Mouse (Mus musculus) heart, embryonic 12.5 days (tissue): ENCODE data around the gene Gm49380. TPM values are rescaled to one million over a fixed set of nuclear protein-coding genes. Genes with fewer than 3 reads are reported as not detected.
A peak's percentile ranks its signal among the peaks of the same experiment; 100 is the strongest.

ENCODE experiments used
- ATAC-seq: fragments of 200-750 bp; cut with Nextera tagmentation; 2 replicates; pipeline ENCODE4 v1.8.0; 2017; ENCODE audit warnings: moderate TSS enrichment, moderate library complexity; ENCODE audit not compliant: insufficient number of reproducible peaks, low FRiP score
- H3K27ac ChIP-seq: fragments of 300-500 bp; sonication (generic); 2 replicates; pipeline ENCODE4 v1.5.1; 2016; ENCODE audit warnings: mild to moderate bottlenecking, moderate library complexity; ENCODE audit not compliant: poor library complexity, severe bottlenecking
- H3K27me3 ChIP-seq: fragments of 300-500 bp; sonication (generic); replicated peaks from 2 replicates; pipeline ENCODE4 v1.6.1; 2016; ENCODE audit warnings: mild to moderate bottlenecking, moderate library complexity
- H3K36me3 ChIP-seq: fragments of 300-500 bp; sonication (generic); 2 replicates; pipeline ENCODE4 v1.6.1; 2016; ENCODE audit warnings: mild to moderate bottlenecking, moderate library complexity
- H3K4me1 ChIP-seq: fragments of 300-500 bp; sonication (generic); replicated peaks from 2 replicates; pipeline ENCODE4 v1.6.1; 2016; ENCODE audit warnings: mild to moderate bottlenecking
- H3K4me2 ChIP-seq: fragments of 300-500 bp; sonication (generic); 2 replicates; pipeline ENCODE4 v1.6.1; 2016; ENCODE audit warnings: mild to moderate bottlenecking, moderate library complexity
- H3K4me3 ChIP-seq: fragments of 300-500 bp; sonication (generic); 2 replicates; pipeline ENCODE4 v1.5.1; 2016; ENCODE audit warnings: mild to moderate bottlenecking
- H3K9ac ChIP-seq: fragments of 300-500 bp; sonication (generic); 2 replicates; pipeline ENCODE4 v1.6.1; 2016; ENCODE audit warnings: mild to moderate bottlenecking, moderate library complexity
- H3K9me3 ChIP-seq: fragments of 300-500 bp; sonication (generic); replicated peaks from 2 replicates; pipeline ENCODE4 v1.6.1; 2016; ENCODE audit warnings: mild to moderate bottlenecking, moderate library complexity
- WGBS: fragments of 180-500 bp; shearing (Covaris S2); methylation state at CpG from one replicate; pipeline ENCODE4 v1.1.7; 2016; 5-methylcytosine and 5-hydroxymethylcytosine counted together
- polyA plus RNA-seq: library from polyadenylated mRNA; unstranded; fragments of >200 nt; fragmentation: Nextera tagmentation; extraction: Ambion mirVana; gene quantifications from 2 replicates; pipeline ENCODE4 v1.2.1, GENCODE M21; 2016

Gene Gm49380
- polyA plus RNA-seq, 1 experiment from 2014 or later: 0.20 TPM

DNA sequence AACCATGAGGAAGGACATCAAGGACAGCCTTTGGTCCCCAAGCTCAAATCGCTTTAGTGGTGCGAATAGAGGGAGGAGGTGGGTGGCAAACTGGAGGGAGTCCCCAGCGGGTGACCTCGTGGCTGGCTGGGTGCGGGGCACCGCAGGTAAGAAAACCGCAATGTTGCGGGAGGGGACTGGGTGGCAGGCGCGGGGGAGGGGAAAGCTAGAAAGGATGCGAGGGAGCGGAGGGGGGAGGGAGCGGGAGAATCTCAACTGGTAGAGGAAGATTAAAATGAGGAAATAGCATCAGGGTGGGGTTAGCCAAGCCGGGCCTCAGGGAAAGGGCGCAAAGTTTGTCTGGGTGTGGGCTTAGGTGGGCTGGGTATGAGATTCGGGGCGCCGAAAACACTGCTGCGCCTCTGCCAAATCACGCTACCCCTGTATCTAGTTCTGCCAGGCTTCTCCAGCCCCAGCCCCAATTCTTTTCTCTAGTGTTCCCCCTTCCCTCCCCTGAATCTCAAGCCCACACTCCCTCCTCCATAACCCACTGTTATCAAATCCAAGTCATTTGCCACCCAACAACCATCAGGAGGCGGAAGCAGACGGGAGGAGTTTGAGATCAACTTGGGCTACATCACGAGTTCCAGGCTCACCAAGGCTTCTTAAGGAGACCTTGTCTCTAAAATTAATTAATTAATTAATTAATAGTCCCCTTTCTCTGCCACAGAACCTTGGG, 69.4 kb downstream of the Gm49380 start:
- Histone ChIP-seq H3K36me3 (no peaks in the 10 kb centered on the region), H3K9ac (peak overlapping the region; percentile 28; the same call in 1 of the 2 replicates)
- WGBS: 1% methylated on average over 23 of the region's 23 CpGs

DNA sequence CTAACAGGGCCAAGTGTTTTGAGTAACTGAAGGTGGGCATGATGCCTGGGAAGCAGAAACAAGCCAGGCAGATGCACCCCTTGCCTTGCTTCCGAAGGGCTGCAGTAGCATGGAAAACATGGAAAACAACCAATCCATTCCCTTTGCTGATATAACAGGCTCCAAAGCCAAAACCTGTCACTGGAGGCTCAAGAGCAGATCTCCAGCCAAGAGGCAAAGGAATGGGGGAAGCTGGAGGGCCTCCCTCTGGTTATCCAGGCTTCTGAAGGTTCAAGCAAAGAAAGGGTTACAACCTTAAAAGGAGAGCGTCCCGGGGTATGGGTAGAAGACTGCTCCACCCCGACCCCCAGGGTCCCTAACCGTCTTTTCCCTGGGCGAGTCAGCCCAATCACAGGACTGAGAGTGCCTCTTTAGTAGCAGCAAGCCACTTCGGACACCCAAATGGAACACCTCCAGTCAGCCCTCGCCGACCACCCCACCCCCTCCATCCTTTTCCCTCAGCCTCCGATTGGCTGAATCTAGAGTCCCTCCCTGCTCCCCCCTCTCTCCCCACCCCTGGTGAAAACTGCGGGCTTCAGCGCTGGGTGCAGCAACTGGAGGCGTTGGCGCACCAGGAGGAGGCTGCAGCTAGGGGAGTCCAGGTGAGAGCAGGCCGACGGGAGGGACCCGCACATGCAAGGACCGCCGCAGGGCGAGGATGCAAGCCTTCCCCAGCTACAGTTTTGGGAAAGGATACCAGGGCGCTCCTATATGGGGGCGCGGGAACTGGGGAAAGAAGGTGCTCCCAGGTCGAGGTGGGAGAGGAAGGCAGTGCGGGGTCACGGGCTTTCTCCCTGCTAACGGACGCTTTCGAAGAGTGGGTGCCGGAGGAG, 70.2 kb downstream of the Gm49380 start, which contains the start of gene Thy1:
TSS of gene Thy1 (plus strand) at position 549 of the 872 bp plus-strand sequence.
- Histone ChIP-seq H3K9me3 (no peaks in the 10 kb centered on the region), H3K4me1 (peaks cover 14% of the 10 kb centered on the region), H3K4me3 (peak within 1 kb of the TSS; percentile 39), H3K36me3 (no peaks in the 10 kb centered on the region), H3K4me2 (peak within 1 kb of the TSS; percentile 73), H3K9ac (peak within 1 kb of the TSS; percentile 28; the same call in 1 of the 2 replicates), H3K27ac (no peak within 1 kb of the TSS), H3K27me3 (peaks cover 62% of the 10 kb centered on the region)
- peak; percentile 27; the same call in 1 of the 2 replicates for ATAC-seq
- WGBS: under 1% methylated on average over 30 of the region's 30 CpGs

More for the DNA sequence above, 69.4 kb downstream of the Gm49380 start:
- H3K9me3 ChIP-seq: no peaks in the 10 kb centered on the region
- peaks cover 67% of the 10 kb centered on the region for H3K27me3 ChIP-seq
- H3K4me3 ChIP-seq: peak overlapping the region; percentile 39
- peak overlapping the region; percentile 73 for H3K4me2 ChIP-seq
- H3K27ac ChIP-seq: no peak overlapping the region
- ATAC-seq: 0 out of 2 replicates have a peak, but pooled peaks have one; percentile 10
- peaks cover 14% of the 10 kb centered on the region for H3K4me1 ChIP-seq

DNA sequence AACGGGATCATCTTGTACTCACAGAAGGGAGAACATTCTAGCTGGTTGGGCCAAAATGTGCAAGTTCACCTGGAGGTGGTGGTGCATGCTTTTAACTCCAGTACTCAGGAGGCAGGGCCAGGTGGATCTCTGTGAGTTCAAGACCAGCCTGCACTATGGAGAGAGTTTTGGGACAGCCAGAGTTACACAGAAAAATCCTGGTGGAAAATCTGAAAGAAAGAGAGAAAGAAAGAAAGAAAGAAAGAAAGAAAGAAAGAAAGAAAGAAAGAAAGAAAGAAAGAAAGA, 71.0 kb downstream of the Gm49380 start:
- H3K27me3 ChIP-seq: peaks cover 55% of the 10 kb centered on the region
- no peak overlapping the region for H3K4me2 ChIP-seq

DNA sequence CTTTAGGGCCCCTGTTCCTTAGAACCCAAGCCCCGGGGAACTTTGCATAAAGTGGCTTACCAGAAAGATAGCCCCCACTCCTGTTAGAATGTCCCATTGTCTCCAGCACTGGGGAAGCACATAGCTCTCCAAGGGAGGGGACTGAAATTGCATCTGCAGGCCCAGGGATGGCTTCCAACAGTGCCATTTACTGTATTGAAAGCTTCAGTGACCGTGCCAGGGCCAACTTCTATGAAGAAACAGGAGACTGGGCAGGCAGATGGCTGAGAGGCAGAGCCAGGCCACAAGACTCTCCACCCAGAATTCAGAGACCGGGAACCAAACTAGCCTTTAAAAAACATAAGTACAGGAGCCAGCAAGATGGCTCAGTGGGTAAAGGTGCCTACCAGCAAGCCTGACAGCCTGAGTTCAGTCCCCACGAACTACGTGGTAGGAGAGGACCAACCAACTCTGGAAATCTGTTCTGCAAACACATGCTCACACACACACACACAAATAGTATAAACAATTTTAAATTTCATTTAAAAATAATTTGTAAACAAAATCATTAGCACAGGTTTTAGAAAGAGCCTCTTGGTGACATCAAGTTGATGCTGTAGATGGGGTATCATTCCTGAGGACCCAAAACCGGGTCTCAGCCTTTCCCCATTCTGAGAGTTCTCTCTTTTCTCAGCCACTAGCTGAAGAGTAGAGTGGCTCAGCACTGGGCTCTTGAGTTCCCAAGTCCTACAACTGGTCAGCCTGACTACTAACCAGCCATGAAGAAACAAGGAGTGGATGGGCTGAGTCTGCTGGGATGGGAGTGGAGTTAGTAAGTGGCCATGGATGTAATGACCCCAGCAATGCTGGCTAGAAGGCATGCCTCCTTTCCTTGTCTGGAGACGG, 71.5 kb downstream of the Gm49380 start:
- Histone ChIP-seq H3K9me3 (0 out of 2 replicates have a peak, but pooled peaks cover 5% of the 10 kb centered on the region), H3K9ac (no peak overlapping the region), H3K4me2 (no peak overlapping the region), H3K4me3 (no peak overlapping the region), H3K36me3 (no peaks in the 10 kb centered on the region), H3K27ac (no peak overlapping the region), H3K4me1 (peaks cover 14% of the 10 kb centered on the region), H3K27me3 (peaks cover 55% of the 10 kb centered on the region)
- WGBS: 66% methylated on average over 7 of the region's 7 CpGs
- no peak for ATAC-seq

More for the DNA sequence above, 71.0 kb downstream of the Gm49380 start:
- Histone ChIP-seq H3K4me3 (no peak overlapping the region), H3K27ac (no peak overlapping the region), H3K9ac (no peak overlapping the region), H3K9me3 (0 out of 2 replicates have a peak, but pooled peaks cover 3% of the 10 kb centered on the region), H3K4me1 (peaks cover 14% of the 10 kb centered on the region), H3K36me3 (no peaks in the 10 kb centered on the region)
- 64% methylated on average over 1 of the region's 1 CpGs for WGBS
- ATAC-seq: no peak

DNA sequence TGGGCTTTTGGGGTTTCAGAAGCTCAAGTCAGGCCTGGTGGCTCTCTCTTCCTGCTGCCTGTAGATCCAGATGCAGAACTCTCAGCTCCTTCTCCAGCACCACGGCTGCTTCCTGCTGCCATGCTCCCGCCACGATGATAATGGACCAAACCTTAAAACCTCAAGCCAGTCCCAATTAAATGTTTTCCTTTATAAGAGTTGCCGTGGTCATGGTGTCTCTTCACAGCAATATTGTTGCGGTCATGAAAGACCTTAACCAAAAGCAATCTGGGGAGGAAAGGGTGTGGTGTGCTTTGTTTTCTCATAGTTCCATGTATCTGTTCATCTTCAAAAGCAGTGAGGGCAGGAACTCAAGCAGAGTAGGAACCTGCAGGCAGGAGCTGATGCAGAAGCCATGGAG, 76.2 kb downstream of the Gm49380 start:
- no peaks in the 10 kb centered on the region for H3K4me1 ChIP-seq
- ATAC-seq: no peak
- no peak overlapping the region for H3K27ac ChIP-seq
- H3K9me3 ChIP-seq: 0 out of 2 replicates have a peak, but pooled peaks cover 5% of the 10 kb centered on the region
- no peak overlapping the region for H3K4me2 ChIP-seq
- 82% methylated on average over 5 of the region's 5 CpGs for WGBS
- H3K9ac ChIP-seq: no peak overlapping the region
- H3K36me3 ChIP-seq: no peaks in the 10 kb centered on the region
- peaks cover 12% of the 10 kb centered on the region for H3K27me3 ChIP-seq
- H3K4me3 ChIP-seq: no peak overlapping the region

DNA sequence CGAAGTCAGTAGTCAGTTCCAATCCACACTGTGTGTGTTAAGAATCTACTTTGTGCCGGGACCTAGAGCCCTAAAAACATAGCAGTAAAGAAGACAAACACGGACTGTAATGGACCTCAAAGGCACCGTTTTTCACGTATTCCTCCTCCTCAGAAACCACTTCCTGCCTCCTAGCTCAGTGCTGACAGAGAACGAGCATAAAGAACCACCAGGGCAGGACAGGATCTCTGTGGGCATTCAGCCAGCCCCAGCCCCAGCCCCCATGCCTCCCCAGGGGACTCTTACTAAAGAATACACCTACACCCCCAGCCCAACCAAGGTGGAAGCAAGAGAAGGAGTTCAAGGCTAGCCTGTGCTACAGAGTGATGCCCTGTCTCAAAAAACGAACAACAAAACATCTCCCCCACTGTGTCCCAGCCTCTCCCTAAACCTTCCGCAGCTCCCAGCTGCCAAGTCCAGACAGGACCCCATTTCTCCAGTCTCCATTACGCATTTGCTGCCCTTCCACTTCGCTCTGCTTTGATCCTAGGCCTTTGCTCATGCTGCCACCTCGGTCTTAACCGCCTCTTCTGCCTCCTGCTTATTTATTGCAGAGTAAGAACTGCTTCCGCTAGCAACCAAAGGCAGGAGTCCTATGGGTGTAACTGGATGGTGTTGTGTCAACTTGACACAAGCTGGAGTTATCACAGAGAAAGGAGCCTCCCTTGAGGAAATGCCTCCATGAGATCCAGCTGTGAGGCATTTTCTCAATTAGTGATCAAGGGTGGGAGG, 79.2 kb downstream of the Gm49380 start:
- ATAC-seq: no peak
- H3K36me3 ChIP-seq: no peaks in the 10 kb centered on the region
- no peak overlapping the region for H3K4me2 ChIP-seq
- H3K4me1 ChIP-seq: 0 out of 2 replicates have a peak, but pooled peaks cover 2% of the 10 kb centered on the region
- 63% methylated on average over 13 of the region's 13 CpGs for WGBS
- no peak overlapping the region for H3K9ac ChIP-seq
- H3K9me3 ChIP-seq: 0 out of 2 replicates have a peak, but pooled peaks cover 5% of the 10 kb centered on the region
- no peaks in the 10 kb centered on the region for H3K27me3 ChIP-seq
- H3K4me3 ChIP-seq: no peak overlapping the region
- H3K27ac ChIP-seq: no peak overlapping the region

DNA sequence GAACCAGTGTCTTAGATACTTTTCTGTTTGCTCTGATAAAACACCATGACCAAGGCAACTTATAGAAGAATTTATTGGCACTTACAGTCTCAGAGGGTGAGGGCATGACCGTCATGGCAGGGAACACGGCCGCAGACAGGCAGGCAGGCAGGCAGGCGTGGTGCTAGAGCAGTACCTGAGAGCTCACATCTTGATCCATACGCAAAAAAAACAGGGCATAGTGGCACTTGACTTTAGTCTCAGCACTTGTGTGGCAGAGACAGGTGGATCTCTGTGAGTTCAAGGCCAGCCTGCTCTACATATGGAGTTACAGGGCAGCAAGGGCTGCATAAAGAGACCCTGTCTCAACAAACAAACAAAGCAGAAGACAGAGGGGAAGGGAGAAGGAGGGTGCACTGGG, 80.0 kb downstream of the Gm49380 start:
- no peak for ATAC-seq
- H3K4me3 ChIP-seq: no peak overlapping the region
- 0 out of 2 replicates have a peak, but pooled peaks cover 2% of the 10 kb centered on the region for H3K4me1 ChIP-seq
- no peak overlapping the region for H3K4me2 ChIP-seq
- H3K27me3 ChIP-seq: no peaks in the 10 kb centered on the region
- no peak overlapping the region for H3K9ac ChIP-seq
- no peak overlapping the region for H3K27ac ChIP-seq
- WGBS: 87% methylated on average over 5 of the region's 5 CpGs
- 0 out of 2 replicates have a peak, but pooled peaks cover 5% of the 10 kb centered on the region for H3K9me3 ChIP-seq
- H3K36me3 ChIP-seq: no peaks in the 10 kb centered on the region

DNA sequence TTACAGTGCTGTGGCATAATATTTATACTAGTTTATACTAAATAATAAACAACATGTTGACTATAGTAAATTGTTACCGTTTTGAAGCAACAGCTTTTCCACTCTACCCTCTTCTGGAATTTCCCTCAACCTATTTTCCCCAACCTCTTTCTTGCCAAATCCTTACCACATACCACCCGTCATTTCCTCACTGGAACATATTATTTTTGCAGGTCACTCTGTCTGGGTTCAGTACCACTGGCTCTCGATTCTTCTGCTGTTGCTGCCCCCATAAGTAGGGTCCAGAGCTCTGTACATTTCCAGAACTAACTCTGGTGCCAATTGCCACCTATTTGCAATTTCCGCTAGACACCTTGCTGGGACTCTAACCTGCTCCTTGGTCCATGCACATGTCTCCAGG, 81.4 kb downstream of the Gm49380 start:
- no peak for ATAC-seq
- WGBS: 62% methylated on average over 4 of the region's 4 CpGs
- Histone ChIP-seq H3K27ac (no peak overlapping the region), H3K9ac (no peak overlapping the region), H3K4me3 (no peak overlapping the region), H3K27me3 (no peaks in the 10 kb centered on the region), H3K4me1 (0 out of 2 replicates have a peak, but pooled peaks cover 2% of the 10 kb centered on the region), H3K36me3 (no peaks in the 10 kb centered on the region), H3K4me2 (no peak overlapping the region), H3K9me3 (no peaks in the 10 kb centered on the region)

DNA sequence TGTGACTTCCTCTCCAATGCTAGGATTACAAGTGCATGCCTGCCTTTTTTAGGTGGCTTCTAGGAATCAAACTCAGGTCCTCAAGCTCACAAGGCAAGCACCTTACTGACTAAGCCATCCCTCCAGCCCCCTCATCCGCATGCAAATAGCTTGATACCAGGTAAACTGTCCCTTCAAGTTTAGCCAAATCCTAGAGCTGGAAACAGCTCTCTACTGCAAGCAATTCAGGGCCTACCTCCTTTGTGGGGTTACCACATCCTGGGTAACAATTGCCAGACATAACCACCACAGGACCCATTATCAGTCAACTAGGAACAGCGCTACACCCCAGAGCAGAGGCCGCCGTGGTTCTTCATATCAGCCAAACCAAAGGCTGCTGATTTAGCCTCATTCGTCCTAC, 82.2 kb downstream of the Gm49380 start:
- Histone ChIP-seq H3K36me3 (no peaks in the 10 kb centered on the region), H3K27me3 (no peaks in the 10 kb centered on the region), H3K9me3 (no peaks in the 10 kb centered on the region), H3K9ac (no peak overlapping the region), H3K4me2 (no peak overlapping the region), H3K4me1 (0 out of 2 replicates have a peak, but pooled peaks cover 2% of the 10 kb centered on the region), H3K27ac (no peak overlapping the region), H3K4me3 (no peak overlapping the region)
- 73% methylated on average over 5 of the region's 5 CpGs for WGBS
- ATAC-seq: no peak

DNA sequence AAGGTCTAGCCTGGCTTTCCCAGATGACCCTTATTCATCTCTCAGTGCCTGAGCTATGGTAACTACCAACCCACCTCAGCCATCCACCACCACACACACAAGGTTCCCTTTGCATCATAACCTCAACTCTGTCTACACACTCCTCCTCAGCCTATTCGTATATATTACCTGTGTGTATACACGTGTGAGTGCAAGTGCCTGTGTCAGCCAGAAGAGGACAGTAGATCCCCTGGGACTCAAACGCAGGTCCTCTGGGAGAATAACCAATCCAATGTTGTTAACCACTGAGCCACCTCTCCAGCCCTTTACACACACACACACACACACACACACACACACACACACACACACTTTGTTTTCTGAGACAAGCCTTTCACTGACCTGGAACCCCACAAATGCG, 82.7 kb downstream of the Gm49380 start:
- WGBS: 81% methylated on average over 4 of the region's 4 CpGs
- no peak for ATAC-seq

More for the DNA sequence above, 82.7 kb downstream of the Gm49380 start:
- Histone ChIP-seq H3K4me1 (0 out of 2 replicates have a peak, but pooled peaks cover 2% of the 10 kb centered on the region), H3K27me3 (no peaks in the 10 kb centered on the region), H3K4me3 (no peak overlapping the region), H3K9me3 (no peaks in the 10 kb centered on the region), H3K27ac (peak overlapping the region; percentile 24; the same call in 1 of the 2 replicates), H3K36me3 (no peaks in the 10 kb centered on the region), H3K4me2 (no peak overlapping the region), H3K9ac (no peak overlapping the region)
